Mouse (Mus musculus) layer of hippocampus, adult 9-10 months (tissue): Measurements from ENCODE around the gene Fzd7.
A peak's percentile ranks its signal among the peaks of the same experiment; 100 is the strongest.

Source experiments
- DNase-seq: peaks from one replicate; pipeline ENCODE4 v3.0.0; 2022; ENCODE audit warnings: low spot score

Gene Fzd7

DNA sequence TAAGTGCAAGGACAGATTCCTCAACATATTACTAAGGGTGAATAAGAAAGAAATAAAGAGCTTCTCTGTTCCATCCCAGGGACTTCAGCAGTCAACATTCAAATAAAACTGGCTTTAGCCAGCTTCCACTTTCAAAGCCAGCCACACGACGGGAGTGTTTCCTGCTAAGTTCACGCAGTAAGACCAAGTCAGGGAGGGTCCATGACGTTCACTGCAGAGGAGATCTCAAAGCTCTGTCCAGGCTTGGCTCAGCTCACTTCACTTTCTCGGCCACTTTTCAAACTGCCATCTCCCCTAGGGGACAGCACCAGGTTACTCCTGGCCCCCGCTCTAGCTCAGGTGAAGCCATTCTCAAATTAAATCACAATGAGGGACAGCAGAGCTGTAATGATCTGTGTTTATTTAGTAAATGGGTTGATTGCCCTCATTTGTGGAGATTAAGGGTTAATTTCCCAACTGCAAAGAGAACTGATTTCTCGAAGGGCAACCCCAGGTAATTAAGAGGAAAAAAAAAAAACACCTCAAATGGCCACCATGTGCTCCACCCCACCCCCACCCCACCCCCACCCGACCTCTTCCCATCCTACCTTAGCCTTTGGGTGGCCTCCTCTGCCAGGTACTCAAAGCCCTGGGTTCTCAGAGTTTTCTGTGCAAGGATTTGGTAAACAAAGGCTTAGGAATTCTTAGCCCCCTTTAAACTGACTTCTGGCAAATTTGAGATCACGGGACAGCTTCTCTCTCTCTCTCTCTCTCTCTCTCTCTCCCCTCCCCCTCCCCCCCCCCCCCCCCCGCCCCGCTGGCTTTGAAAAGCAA is 9.7 kb upstream of the Fzd7 start:
- DNase-seq = no peak

DNA sequence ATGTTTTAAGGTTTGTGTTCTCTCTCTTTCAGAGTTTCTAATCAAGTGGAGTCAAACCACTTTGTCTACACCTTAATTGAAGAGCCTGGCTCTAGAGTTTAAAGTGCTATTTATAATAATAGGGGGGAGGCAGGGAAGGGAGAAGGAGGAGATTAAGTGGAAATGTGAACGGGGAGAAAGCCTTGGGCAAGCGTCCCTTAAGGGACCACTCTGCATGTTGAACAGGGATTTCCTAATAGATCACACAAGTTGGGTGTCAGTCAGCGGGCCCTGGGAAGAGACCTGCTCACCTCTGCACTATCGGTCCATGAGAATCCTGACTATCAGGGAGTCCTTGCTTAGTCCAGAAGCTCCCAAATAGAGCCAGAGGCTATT is 9.1 kb upstream of the Fzd7 start:
- DNase-seq = no peak

DNA sequence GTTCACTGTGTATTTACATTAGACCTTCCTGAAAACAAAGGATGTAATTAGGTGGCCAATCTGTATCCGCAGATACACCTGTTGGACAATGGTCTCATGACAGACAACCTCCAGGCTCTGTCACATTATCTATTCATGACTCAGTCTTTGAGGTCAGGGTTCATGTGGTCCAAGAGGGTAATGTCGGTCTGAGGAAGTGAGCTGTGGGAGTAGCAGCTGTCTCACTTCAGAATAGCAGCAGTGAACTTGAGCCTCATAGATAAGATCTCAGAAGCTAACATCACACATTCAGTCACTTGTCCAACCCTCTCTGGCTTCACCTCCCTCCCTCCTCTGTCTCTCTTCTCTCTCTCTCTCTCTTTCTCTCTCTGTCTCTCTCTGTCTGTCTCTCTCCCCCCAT is 6.6 kb upstream of the Fzd7 start:
- DNase-seq = no peak

DNA sequence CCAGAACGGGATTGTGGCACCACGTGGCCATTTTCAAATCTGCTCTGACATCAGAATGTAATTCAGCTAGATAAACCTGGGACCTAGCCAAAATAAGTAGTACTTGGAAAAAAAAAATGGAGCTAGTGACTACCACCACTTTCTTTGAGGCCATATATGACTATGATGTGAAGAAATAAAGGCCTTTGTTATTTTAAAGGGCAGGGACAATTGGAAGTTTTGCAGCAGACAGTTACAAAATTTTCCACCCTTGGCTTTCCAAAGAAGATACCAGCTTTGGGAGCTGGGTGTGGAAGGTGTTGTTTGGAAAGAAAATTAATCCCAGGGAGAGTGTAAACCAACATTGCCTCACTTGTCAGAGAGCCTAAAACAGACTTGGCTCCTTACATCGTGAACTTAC is 3.3 kb upstream of the Fzd7 start:
- no peak for DNase-seq

DNA sequence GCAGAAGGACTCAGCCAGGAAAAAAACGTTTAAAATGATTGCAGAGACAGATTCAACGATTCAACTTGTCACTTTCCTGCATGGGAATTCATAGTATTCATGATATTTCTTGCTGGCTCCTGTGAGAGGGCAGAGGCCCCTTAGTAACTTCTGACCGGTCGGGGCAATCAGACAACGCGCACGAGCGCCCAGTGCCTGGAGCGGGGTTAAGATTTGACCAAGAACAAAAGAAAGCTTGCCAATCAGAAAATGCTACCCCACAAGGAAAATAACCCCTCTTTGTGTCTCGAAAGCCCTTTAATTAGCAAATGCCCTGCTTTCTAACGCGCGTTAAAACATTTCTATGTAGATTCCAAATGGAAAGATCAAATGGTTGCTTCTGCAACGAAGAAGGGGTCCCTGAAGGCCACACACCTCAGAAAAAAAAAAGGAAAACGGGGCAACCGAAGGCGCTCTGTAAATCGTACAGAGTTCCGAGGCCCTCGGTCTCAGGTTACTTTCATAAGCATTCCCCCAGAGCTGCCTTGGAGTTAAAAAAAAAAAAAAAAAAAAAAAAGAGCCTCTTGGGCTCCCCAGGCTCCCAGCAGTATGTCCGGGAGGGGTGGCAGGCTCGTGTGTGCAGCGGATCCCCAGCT is 1.3 kb upstream of the Fzd7 start:
- no peak for DNase-seq

DNA sequence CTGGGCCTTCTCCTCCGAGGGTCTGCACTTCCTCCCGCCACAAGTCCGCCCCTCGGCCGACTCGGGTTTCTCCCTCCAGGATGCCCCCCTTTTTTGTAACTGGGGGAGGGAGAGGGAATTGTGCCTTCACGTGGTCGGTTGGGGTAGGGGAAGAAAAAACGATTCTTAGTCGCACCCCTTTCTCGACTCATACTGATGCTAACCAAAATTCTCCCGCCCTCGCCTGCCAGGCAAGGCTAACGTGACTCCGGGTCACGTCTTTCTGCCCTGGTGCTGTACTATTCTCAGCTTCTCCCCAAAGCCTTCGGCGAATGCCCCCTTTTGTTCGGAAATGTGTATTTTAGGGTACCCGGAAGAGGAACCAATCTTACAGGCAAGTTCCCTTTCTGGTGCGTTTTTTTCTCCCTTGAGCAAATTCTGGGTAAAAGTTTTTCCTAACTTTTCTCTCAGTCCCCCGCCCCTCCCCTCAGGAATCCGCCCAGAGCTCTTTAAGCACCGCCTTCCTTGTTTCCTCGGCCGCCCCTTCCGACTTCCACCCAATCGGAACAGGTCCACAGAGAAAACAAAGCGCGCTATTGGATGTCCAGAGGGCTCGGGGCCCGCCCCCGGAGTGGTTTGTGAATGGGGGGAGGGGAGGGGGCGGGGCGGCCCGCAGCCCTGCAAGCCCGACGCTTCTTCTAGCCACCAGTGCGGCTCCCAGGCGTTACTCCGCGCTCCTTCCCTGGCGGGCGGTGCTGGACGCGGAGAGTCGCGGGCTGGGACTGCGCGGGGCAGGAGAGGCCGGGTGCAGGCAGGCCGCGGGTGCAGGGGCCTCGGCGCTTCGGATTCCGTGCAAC is 550 bp upstream of the Fzd7 start:
- peak; percentile 75 for DNase-seq

DNA sequence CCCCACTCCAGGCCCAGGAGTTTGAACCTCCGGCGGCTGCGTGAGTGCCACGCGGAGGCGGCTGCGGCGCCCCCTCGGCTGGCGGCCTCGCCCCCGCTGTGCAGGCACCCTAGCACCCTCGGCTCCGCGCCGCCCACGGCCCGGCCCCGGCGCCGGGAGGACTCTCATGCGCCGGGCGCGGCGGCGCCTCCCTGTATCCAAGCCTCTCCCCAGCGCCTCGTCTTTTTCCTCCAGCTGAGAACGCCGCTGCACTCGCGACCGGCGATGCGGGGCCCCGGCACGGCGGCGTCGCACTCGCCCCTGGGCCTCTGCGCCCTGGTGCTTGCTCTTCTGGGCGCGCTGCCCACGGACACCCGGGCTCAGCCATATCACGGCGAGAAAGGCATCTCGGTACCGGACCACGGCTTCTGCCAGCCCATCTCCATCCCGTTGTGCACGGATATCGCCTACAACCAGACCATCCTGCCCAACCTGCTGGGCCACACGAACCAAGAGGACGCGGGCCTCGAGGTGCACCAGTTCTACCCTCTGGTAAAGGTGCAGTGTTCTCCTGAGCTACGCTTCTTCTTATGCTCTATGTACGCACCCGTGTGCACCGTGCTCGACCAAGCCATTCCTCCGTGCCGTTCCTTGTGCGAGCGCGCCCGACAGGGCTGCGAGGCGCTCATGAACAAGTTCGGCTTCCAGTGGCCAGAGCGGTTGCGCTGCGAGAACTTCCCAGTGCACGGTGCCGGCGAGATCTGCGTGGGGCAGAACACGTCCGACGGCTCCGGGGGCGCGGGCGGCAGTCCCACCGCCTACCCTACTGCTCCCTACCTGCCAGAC is 684 bp downstream of the Fzd7 start:
- DNase-seq = no peak

DNA sequence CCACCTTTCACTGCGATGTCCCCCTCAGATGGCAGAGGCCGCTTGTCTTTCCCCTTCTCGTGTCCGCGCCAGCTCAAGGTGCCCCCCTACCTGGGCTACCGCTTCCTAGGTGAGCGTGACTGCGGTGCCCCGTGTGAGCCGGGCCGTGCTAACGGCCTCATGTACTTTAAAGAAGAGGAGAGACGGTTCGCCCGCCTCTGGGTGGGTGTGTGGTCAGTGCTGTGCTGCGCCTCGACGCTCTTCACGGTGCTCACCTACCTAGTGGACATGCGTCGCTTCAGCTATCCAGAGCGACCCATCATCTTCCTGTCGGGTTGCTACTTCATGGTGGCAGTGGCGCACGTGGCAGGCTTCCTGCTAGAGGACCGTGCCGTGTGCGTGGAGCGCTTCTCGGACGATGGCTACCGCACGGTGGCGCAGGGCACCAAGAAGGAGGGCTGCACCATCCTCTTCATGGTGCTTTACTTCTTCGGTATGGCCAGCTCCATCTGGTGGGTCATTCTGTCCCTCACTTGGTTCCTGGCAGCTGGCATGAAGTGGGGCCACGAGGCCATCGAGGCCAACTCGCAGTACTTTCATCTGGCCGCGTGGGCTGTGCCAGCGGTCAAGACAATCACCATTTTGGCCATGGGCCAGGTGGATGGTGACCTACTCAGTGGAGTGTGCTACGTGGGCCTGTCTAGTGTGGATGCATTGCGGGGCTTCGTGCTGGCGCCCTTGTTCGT is 1.5 kb downstream of the Fzd7 start:
- DNase-seq = no peak

DNA sequence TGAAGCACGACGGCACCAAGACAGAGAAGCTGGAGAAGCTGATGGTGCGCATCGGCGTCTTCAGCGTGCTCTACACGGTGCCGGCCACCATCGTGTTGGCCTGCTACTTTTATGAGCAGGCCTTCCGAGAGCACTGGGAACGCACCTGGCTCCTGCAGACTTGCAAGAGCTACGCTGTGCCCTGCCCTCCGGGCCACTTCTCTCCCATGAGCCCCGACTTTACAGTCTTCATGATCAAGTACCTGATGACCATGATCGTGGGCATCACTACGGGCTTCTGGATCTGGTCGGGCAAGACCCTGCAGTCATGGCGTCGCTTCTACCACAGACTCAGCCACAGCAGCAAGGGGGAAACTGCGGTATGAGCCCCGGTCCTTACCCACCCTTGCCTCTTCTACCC is 2.1 kb downstream of the Fzd7 start:
- no peak for DNase-seq

DNA sequence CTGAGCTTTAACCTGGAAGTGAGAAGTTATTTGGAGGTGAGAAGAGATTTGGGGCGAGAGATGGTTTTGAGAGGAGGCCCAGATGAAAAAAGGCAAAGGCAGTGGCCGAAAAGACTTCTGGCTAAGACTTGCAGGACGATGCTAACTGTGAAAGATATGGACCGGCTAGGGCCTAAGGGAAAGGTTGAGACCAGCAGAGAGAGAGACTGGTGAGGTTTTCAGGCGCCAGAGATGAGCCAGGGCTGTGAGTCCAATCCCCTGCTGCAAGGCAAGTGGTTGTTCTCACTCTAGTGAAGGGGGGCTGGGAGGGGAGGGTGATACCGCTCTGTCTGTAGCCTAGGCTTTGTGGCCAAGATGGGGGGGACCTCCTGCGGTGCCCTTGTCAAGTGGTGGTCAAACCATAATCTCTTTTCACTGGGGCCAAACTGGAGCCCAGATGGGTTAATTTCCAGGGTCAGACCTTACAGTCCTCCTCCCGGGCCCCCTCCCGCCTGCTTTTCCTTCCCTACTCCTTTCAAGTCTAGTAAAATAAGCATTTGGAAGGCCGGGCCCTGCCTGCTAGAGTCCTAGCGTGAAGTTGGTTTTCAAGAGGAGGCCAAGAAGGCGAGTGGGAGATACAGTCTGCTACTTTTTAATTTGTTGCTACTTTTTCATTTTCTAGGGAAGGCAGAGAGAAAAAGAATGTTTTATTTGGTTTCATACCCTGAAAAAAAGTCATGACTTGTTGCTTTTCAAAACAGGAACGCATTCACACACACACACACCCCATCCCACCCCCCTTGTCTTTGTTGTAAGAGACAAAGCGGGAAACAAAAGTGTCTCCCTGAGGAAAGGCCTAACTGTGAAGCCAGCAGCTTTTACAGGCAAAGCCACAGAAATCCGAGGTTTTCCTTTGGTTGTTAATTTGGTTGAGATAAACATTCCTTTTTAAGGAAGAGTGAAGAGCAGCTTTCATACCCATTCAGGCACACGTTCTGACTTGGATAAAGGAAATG is 2.9 kb downstream of the Fzd7 start:
- DNase-seq = no peak

DNA sequence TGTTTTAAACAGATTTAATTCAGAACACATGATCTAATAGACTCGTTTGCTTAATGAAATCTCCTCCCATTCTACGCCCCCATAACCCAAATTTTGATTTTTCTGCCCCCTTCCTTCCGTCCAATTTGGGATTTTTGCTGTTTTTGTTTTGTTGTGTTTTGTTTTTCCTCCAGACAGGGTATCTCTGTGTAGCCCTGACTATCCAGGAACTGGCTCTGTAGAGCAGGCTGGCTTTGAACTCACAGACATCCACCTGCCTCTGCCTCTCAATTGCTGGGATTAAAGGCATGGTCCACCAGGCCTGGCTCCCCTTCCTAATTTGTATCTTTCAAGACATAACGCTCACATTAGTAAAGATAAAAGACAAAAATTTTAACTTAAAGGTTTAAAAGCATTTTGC is 3.6 kb downstream of the Fzd7 start:
- no peak for DNase-seq

DNA sequence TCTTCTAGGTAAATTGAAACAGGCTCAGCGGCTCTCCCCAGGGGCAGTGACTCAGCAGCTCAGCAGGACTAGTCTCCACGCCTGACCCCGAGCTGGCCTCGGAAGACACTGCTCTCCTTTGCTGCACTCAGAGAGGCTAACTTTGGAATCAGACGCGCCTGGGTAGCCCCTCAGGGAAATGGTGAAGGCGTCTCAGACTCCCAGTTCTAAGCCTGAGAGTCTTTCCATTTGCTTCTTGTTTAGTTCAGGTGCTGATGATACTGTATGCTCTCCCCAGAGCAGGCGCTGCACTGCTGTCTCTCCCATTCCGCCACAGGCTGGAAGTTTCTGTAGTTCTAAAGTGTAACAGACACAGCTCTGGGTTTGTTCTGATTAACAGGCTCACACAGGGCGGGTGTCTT is 5.4 kb downstream of the Fzd7 start:
- no peak for DNase-seq

DNA sequence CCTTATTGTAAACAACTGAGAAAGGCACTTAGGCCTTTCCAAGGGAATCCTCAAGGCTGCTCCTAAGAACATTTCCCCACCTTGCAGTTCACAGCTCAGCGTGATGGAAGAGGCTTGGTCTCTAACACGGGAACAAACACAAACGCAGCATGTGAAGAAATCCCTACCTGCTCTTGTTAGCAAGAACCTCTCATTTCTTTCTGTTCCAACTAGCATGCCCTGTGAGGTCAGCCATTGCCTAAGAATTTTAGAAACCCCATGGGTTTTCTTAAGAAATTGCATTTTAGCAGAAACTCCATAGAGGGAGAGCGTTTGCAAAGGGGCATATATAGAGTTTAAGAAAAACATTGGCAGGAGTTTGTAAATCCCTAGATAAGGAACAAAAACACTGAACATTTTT is 6.3 kb downstream of the Fzd7 start:
- DNase-seq = no peak

DNA sequence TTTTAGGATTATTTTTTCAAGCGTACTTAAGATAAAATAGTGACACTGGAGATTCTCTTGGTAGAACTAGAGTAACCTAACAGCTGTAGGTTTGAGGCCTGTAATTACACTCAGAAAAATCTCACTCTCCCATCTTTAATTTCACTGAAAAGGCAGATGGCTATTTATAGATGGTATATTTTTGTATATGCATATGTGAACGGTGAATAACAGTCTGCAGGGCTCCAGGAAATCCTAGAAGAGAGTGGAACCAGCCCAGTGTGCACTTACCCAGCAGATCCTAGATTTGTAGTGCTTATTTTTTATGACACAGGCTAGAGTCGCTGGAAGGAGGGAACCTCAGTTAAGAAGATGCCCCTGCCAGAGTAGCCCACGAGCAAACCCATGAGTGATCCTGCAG is 6.8 kb downstream of the Fzd7 start:
- DNase-seq = no peak

DNA sequence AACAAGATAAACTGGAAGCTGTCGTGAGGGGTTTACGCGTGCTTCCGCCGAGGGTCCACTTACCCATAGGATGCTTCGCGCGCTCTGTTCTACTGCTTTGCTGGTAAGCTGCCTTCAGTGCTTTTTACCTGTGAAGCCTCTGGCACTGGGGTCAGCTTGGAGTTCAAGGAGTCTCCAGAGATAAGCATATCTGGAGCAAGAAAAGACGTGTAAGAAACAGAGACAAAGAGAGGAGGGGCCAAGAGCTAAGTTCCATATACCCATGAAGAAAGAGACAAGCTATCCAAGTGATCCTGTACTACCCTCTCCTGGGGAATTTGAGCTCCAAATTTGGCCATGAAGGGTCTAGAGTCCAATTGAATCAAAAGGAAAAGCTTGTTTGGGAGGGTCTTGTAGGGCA is 9.3 kb downstream of the Fzd7 start:
- DNase-seq = no peak

DNA sequence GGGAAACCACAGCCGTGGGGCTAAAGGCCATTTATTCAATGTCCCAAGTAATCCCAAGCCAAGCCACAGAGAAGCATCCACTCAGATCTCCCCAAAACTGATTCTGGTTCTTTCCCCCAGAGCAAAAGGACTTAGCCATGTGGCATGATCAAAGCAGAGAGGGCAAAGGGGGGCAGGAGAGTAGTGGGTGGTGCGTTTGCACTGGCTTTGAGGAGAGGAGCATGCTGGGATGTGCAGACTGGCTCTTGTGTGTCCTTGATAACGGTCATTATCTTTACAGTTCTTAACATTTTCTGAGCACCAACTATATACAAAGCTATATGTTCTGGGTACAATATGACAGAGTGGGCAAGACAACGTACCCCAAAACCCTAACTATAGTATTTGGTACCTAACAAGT is 10.2 kb downstream of the Fzd7 start:
- no peak for DNase-seq

DNA sequence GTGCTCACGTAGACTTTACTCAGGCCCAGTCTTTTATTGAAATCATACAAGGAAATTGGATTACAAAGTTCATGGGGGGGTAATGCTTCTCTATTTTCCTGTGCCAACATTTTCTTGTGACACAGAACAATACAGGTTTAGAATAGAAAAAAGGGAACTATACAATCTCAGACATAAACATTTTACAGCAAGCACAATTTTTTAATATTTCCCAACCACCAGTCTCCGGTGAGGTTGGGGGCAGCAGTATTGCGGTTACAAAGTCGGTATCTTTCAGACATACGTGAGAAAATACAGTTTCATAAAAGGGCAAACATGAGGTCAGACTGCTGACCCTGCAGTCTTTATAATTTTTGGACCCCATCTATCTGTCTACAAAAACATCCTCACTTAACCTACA is 13.7 kb downstream of the Fzd7 start:
- DNase-seq = no peak

DNA sequence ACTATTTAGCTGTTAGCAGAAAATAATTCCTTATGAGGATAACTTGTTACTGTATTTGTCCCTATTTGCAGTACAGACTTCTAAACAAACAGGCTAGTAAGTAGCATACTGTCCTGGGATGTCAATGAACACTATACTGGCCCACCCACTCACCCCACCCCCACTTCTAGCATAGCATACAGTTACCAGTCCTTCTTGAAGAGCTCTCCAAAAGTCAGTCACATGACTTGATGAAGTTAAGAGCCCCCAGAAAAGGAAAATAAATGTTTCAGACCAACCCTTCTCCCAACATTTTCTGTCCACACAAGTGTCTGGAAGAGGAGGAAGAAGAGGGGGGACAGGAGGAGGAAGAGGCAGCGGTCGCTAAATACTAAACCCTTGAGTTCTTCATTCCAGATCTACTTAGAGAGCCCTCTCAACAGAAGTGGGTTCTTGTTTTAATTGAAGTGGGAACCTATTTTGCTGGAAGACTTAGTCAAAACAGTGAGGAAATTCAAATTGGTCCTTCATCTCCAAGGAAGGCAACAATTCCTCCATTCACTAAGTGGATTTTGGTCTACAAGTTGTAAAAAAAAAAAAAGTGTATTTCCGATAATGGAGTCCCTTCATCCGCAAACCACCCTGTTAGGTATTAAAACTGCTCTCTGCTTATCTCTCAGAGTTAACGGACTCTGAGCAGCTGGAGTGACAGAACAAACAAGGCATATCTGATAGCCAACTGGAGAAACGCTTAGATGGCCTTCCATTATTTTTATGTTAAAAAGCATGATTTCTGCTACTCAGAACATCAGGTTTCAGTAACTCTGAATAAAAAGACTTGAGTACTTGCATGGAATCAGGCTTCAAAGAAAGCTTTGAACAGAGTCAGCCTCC is 15.8 kb downstream of the Fzd7 start:
- DNase-seq = no peak

DNA sequence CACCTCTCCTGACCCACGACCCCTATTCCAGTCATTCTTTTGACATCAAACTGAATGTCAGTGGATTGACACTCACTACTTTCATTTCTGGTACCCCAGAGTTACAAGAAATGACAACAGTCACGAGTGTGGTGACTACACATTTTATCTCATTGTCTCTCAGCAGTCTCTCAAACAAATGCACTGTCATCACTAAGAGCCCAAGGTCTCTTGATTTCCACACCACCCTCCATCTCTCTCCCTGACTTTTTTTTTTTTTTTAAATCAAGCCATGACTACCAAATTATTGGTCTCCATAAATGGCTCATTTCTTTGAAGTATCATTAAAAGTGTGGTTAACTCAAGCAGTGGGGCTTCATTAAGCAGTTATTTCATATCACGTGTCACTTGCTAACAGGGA is 17.1 kb downstream of the Fzd7 start:
- DNase-seq = no peak
